Mouse (Mus musculus) megakaryocyte, embryonic 14.5 days (primary cell): Measurements from ENCODE around the gene Mat2a.

ENCODE experiments used
- FLI1 ChIP-seq: IDR thresholded peaks from 2 replicates; pipeline ENCODE4 v1.6.1; 2012; ENCODE audit warnings: low read length, inconsistent platforms, mixed read lengths
- GATA1 ChIP-seq: IDR thresholded peaks from 3 replicates; pipeline ENCODE4 v1.6.1; 2012; ENCODE audit warnings: mixed read lengths, low read length, inconsistent platforms, borderline replicate concordance

DNA sequence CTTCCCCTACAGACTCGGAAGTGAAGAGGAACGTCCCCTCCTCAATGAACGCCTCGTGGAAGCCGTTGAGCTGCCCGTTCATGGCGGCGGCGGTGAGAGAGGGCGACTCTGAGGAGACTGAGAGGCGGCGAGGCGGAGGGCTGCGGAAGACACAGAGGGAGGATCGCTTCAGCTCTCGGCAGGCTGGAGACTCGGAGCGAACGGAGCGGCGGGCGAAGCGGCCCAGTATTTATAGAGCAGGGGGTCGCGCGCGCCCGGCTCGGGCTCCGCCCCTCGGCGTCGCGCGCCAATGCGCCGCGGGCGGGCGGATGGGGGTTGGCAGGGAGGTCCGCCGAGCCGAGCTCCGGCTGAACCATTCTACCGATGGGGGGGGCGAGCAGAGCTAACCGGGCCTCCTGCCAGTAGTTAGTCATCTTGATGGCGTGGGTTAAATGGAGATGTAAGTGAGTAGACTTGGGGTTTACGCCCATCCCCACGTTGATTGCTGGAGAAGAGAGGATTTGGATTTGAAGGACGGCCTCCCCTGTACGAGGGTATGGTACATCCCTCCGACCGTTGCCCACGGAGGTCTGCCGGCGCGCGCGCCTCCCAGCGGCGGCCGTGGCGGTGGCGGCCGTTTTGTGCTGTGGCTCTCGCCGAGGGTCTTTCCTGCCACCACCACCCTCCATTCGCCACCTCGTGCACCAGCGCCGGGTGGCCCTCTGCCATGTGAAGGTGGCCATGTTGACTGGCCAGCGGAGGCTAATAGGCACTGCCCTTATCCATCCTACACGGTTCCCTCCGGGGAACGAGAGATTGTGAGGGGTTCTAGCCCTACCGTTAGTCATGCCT lies at the start of gene Mat2a:
- TF ChIP-seq GATA1 (no peak), FLI1 (no peak)
